ENCODE assay signal across 18 mouse cellular contexts in the genomic region with DNA sequence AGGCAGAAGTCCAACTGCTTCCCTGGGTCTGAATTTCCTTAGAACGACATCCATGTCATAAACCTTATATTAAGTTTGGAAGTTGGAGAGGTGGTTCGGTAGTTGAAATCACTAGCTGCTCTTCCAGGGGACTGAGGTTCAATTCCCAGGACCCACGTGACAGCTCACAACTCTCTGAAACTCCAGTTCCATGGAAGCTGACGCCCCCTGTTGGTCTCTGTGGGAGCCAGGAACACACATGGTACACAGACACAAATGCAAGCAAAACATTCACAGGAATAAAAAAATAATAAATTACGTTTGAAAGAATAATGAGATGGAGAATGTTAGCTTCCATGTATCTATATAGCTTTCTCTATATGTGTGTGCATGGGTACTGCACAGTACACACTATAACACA. TPM values are rescaled to one million over a fixed set of nuclear protein-coding genes. Genes with fewer than 3 reads are reported as not detected.
DNase-seq lines count a peak whose midpoint lies in the region; ATAC-seq and TF ChIP-seq lines count a peak whose summit lies in the region.
"Had no signal": no experiment of that assay in that cellular context is flagged by ENCODE, and none has a peak within 500 bp of the region (broad histone marks: within the 10 kb centered on the region; RNA-seq: fewer than 3 reads in every experiment).

No protein-coding gene starts in this region.

- H3K4me1 ChIP-seq in lung, postnatal 0 days (ENCODE audit: insufficient read depth, low read depth, low read length): peaks cover 16% of the 10 kb centered on the region; the same call in 1 of the 2 replicates
- H3K4me1 ChIP-seq in embryonic facial prominence, embryonic 10.5 days: peaks cover 50% of the 10 kb centered on the region

- H3K9ac ChIP-seq in lung, postnatal 0 days (replicated peaks; ENCODE audit: low read depth): no peak overlapping the region
- H3K9ac ChIP-seq: heart, embryonic 15.5 days; limb, embryonic 12.5 days had no signal

- H3K36me3 ChIP-seq in lung, postnatal 0 days (ENCODE audit: insufficient read depth, low read length): no peaks in the 10 kb centered on the region
- no peaks in the 10 kb centered on the region for H3K36me3 ChIP-seq in embryonic facial prominence, embryonic 10.5 days (replicated peaks)
- H3K36me3 ChIP-seq: heart, embryonic 15.5 days; hindbrain, embryonic 10.5 days; limb, embryonic 12.5 days had no signal

- TF ChIP-seq EP300 in lung, postnatal 0 days (IDR thresholded peaks at IDR 0.05): no peak

- ATAC-seq in lung, postnatal 0 days: no peak
- ATAC-seq: CD4-positive, CD25-positive, alpha-beta regulatory T cell, adult 4 months; forebrain, embryonic 14.5 days had no signal

- no peak overlapping the region for H3K4me3 ChIP-seq in layer of hippocampus, adult 2 months
- no peak overlapping the region for H3K4me3 ChIP-seq in lung, postnatal 0 days (ENCODE audit: low read depth, low read length)
- H3K4me3 ChIP-seq in embryonic facial prominence, embryonic 10.5 days: no peak overlapping the region
- H3K4me3 ChIP-seq: heart, embryonic 15.5 days; hindbrain, embryonic 10.5 days; left cerebral cortex, adult 2 months; limb, embryonic 12.5 days had no signal

- no peak overlapping the region for H3K27ac ChIP-seq in layer of hippocampus, adult 2 months
- peak overlapping the region; percentile 33 for H3K27ac ChIP-seq in lung, postnatal 0 days (ENCODE audit: low read length)
- H3K27ac ChIP-seq in embryonic facial prominence, embryonic 10.5 days (replicated peaks): peak overlapping the region; percentile 26; the same call in 1 of the 2 replicates
- H3K27ac ChIP-seq: heart, embryonic 15.5 days; hindbrain, embryonic 10.5 days; left cerebral cortex, adult 2 months; limb, embryonic 12.5 days; macrophage had no signal

- H3K9me3 ChIP-seq in lung, postnatal 0 days (ENCODE audit: low read length): no peaks in the 10 kb centered on the region
- H3K9me3 ChIP-seq in embryonic facial prominence, embryonic 10.5 days: no peaks in the 10 kb centered on the region
- H3K9me3 ChIP-seq: heart, embryonic 15.5 days; hindbrain, embryonic 10.5 days; limb, embryonic 12.5 days had no signal

- no peak for DNase-seq in layer of hippocampus, adult 2 months (ENCODE audit: low spot score in 2 of 2)
- DNase-seq in layer of hippocampus, postnatal 10 days (ENCODE audit: low spot score in 2 of 2): no peak
- no peak for DNase-seq in lung, postnatal 0 days (ENCODE audit: low spot score)
- DNase-seq in lung, postnatal 36 days: no peak
- no peak for DNase-seq in embryonic facial prominence, embryonic 10.5 days (ENCODE audit: low spot score)
- DNase-seq in left cerebral cortex, adult 8-10 months (ENCODE audit: low spot score in 2 of 2): no peak
- DNase-seq in frontal cortex, postnatal 25 days (ENCODE audit: low spot score in 2 of 2): no peak
- DNase-seq: cerebellum, adult 9-10 months; right cerebral cortex, postnatal 25 days; thymus, postnatal 36 days had no signal

- 77% methylated on average over 5 of the region's 5 CpGs for WGBS in lung, postnatal 0 days
- 88% methylated on average over 5 of the region's 5 CpGs for WGBS in embryonic facial prominence, embryonic 10.5 days

- H3K4me2 ChIP-seq in lung, postnatal 0 days (replicated peaks; ENCODE audit: low read depth, low read length): no peak overlapping the region
- H3K4me2 ChIP-seq: heart, embryonic 15.5 days; limb, embryonic 12.5 days; midbrain, embryonic 11.5 days had no signal

- peak; percentile 26; the same call in 1 of the 2 replicates for TF ChIP-seq CTCF in layer of hippocampus, adult 2 months (conservative IDR thresholded peaks at IDR 0.05)
- peak; percentile 30 for TF ChIP-seq CTCF in lung, postnatal 0 days (IDR thresholded peaks at IDR 0.05)

- H3K27me3 ChIP-seq in lung, postnatal 0 days (replicated peaks; ENCODE audit: insufficient read depth, low read length): no peaks in the 10 kb centered on the region
- H3K27me3 ChIP-seq in embryonic facial prominence, embryonic 10.5 days (replicated peaks; ENCODE audit: low read depth, poor library complexity, severe bottlenecking): peaks cover 10% of the 10 kb centered on the region; the same call in 1 of the 2 replicates
- H3K27me3 ChIP-seq: heart, embryonic 15.5 days had no signal

RNA-seq across cellular contexts. Expression of gene Cradd, which starts 16.0 kb away (rescaled TPM):
- 1 to 10 TPM; 5.6 to 7.2 TPM for total RNA-seq in layer of hippocampus, adult 2 months (2021)
- 1 to 10 TPM; 5.8 to 7.3 TPM for total RNA-seq in layer of hippocampus, postnatal 10 days (2021)
- polyA plus RNA-seq in lung, postnatal 0 days (2015; fragmentation: Nextera tagmentation; extraction: Ambion mirVana): 11.9 and 15.4 TPM in 2 replicates
- polyA plus RNA-seq in embryonic facial prominence, embryonic 10.5 days (2016; fragmentation: Nextera tagmentation; extraction: Ambion mirVana): 12.3 and 13.5 TPM in 2 replicates
- total RNA-seq in left cerebral cortex, adult 8-10 months (2022): 10 to 100 TPM in 1 of 4 experiments, 1 to 10 TPM in 3; 8.2 to 11.0 (median 9.0) TPM
